Mouse (Mus musculus) forebrain, embryonic 13.5 days (tissue): ENCODE results near the gene Tmem37. TPM values are rescaled to one million over a fixed set of nuclear protein-coding genes. Genes with fewer than 3 reads are reported as not detected.
A peak's percentile ranks its signal among the peaks of the same experiment; 100 is the strongest.
"Not testable (repeated sequence)": the region's sequence is repeated elsewhere in the genome, so short reads cannot be mapped to it uniquely, and the experiment has no call there.

Experiments
- ATAC-seq: fragments of 200-750 bp; cut with Nextera tagmentation; 2 replicates; pipeline ENCODE4 v1.8.0; 2017
- H3K27ac ChIP-seq: fragments of 300-500 bp; sonication (generic); 2 replicates; pipeline ENCODE4 v1.5.1; 2015; ENCODE audit warnings: inconsistent platforms, mild to moderate bottlenecking, moderate library complexity
- H3K27me3 ChIP-seq: fragments of 300-500 bp; sonication (generic); 2 replicates; pipeline ENCODE4 v1.6.1; 2015; ENCODE audit warnings: mild to moderate bottlenecking, inconsistent platforms
- H3K36me3 ChIP-seq: fragments of 300-500 bp; sonication (generic); 2 replicates; pipeline ENCODE4 v1.6.1; 2015; ENCODE audit warnings: mild to moderate bottlenecking, inconsistent platforms; ENCODE audit not compliant: poor library complexity, severe bottlenecking
- H3K4me1 ChIP-seq: fragments of 300-500 bp; sonication (generic); 2 replicates; pipeline ENCODE4 v1.6.1; 2015; ENCODE audit warnings: inconsistent platforms
- H3K4me2 ChIP-seq: fragments of 300-500 bp; sonication (generic); 2 replicates; pipeline ENCODE4 v1.6.1; 2015; ENCODE audit warnings: inconsistent platforms, mild to moderate bottlenecking, moderate library complexity
- H3K4me3 ChIP-seq: fragments of 300-500 bp; sonication (generic); 2 replicates; pipeline ENCODE4 v1.5.1; 2015; ENCODE audit warnings: mild to moderate bottlenecking, inconsistent platforms
- H3K9ac ChIP-seq: fragments of 300-500 bp; sonication (generic); 2 replicates; pipeline ENCODE4 v1.6.1; 2015; ENCODE audit warnings: mild to moderate bottlenecking, inconsistent platforms
- H3K9me3 ChIP-seq: fragments of 300-500 bp; sonication (generic); replicated peaks from 2 replicates; pipeline ENCODE4 v1.6.1; 2016; ENCODE audit warnings: inconsistent platforms
- WGBS: fragments of 180-500 bp; shearing (Covaris S2); methylation state at CpG from one replicate; pipeline ENCODE4 v1.1.7; 2015; 5-methylcytosine and 5-hydroxymethylcytosine counted together
- polyA plus RNA-seq: library from polyadenylated mRNA; unstranded; fragments of >200 nt; fragmentation: Nextera tagmentation; extraction: Ambion mirVana; gene quantifications from 2 replicates; pipeline ENCODE4 v1.2.1, GENCODE M21; 2015

The Tmem37 gene
- polyA plus RNA-seq, 1 experiment from 2014 or later, result 4.3 TPM

GRCm38 (mm10) chr1:120112251-120113187 is 38.6 kb upstream of the Tmem37 start:
- H3K9ac ChIP-seq, result no peak overlapping the region
- peaks cover 27% of the 10 kb centered on the region for H3K4me1 ChIP-seq
- 92% methylated on average over 12 of the region's 12 CpGs for WGBS
- H3K4me3 ChIP-seq, result no peak overlapping the region
- H3K27ac ChIP-seq, result peak overlapping the region; percentile 12; the same call in 1 of the 2 replicates
- no peak for ATAC-seq
- no peaks in the 10 kb centered on the region for H3K27me3 ChIP-seq
- H3K36me3 ChIP-seq, result peaks cover 58% of the 10 kb centered on the region
- H3K4me2 ChIP-seq, result no peak overlapping the region
- peaks cover 5% of the 10 kb centered on the region; the same call in 1 of the 2 replicates for H3K9me3 ChIP-seq

- H3K4me3 ChIP-seq, result no peak overlapping the region
- peaks cover 21% of the 10 kb centered on the region for H3K4me1 ChIP-seq
- no peak overlapping the region for H3K4me2 ChIP-seq
- ATAC-seq, result no peak
- peaks cover 52% of the 10 kb centered on the region for H3K36me3 ChIP-seq
- WGBS, result 88% methylated on average over 8 of the region's 8 CpGs
- no peak overlapping the region for H3K27ac ChIP-seq
- peaks cover 5% of the 10 kb centered on the region; the same call in 1 of the 2 replicates for H3K9me3 ChIP-seq
- no peaks in the 10 kb centered on the region for H3K27me3 ChIP-seq
- no peak overlapping the region for H3K9ac ChIP-seq
Measured at GRCm38 (mm10) chr1:120111766-120112165, 37.9 kb upstream of the Tmem37 start.

- 86% methylated on average over 19 of the region's 19 CpGs for WGBS
- Histone ChIP-seq H3K4me1 (peaks cover 4% of the 10 kb centered on the region), H3K9ac (no peak overlapping the region), H3K4me3 (no peak overlapping the region), H3K4me2 (no peak overlapping the region), H3K27me3 (no peaks in the 10 kb centered on the region), H3K27ac (no peak overlapping the region), H3K36me3 (peaks cover 39% of the 10 kb centered on the region), H3K9me3 (peaks cover 5% of the 10 kb centered on the region; the same call in 1 of the 2 replicates)
- ATAC-seq, result no peak
Measured at GRCm38 (mm10) chr1:120109741-120110432, 36.0 kb upstream of the Tmem37 start.

DNA sequence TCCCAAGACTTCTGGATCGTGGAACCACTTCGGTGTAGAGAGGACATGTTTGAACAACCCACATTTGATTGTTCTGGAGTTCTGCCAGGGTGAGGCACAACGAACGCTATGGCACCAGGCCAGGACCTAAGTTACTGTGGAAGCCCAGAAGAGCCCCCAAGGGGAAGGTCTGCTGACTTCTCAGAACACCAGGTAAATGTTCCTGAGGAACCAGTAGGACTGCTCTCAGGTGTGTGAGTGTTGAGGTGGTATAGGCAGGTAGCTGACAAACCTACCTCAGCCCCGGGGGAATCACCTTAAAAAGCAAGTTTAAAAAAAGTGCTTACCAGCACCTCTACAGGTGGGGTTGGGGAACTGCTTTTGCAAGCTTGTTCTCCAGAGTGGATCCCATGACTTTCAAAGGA is 31.7 kb upstream of the Tmem37 start:
- Histone ChIP-seq H3K27ac (no peak overlapping the region), H3K36me3 (no peaks in the 10 kb centered on the region), H3K9me3 (no peaks in the 10 kb centered on the region), H3K4me1 (no peaks in the 10 kb centered on the region), H3K9ac (no peak overlapping the region), H3K4me3 (no peak overlapping the region), H3K4me2 (no peak overlapping the region), H3K27me3 (no peaks in the 10 kb centered on the region)
- WGBS, result 73% methylated on average over 5 of the region's 5 CpGs
- ATAC-seq, result no peak

- H3K36me3 ChIP-seq, result no peaks in the 10 kb centered on the region
- ATAC-seq, result no peak
- WGBS, result 91% methylated on average over 3 of the region's 3 CpGs
- H3K4me1 ChIP-seq, result no peaks in the 10 kb centered on the region
- H3K4me3 ChIP-seq, result no peak overlapping the region
- no peak overlapping the region for H3K27ac ChIP-seq
- no peaks in the 10 kb centered on the region for H3K9me3 ChIP-seq
- H3K9ac ChIP-seq, result no peak overlapping the region
- no peak overlapping the region for H3K4me2 ChIP-seq
- H3K27me3 ChIP-seq, result no peaks in the 10 kb centered on the region
Measured at GRCm38 (mm10) chr1:120101227-120101609, 27.3 kb upstream of the Tmem37 start.

GRCm38 (mm10) chr1:120100456-120101226 is 26.8 kb upstream of the Tmem37 start:
- no peaks in the 10 kb centered on the region for H3K27me3 ChIP-seq
- ATAC-seq, result no peak
- no peaks in the 10 kb centered on the region for H3K4me1 ChIP-seq
- H3K9me3 ChIP-seq, result no peaks in the 10 kb centered on the region
- no peak overlapping the region for H3K27ac ChIP-seq
- no peaks in the 10 kb centered on the region for H3K36me3 ChIP-seq
- H3K4me2 ChIP-seq, result no peak overlapping the region
- no peak overlapping the region for H3K4me3 ChIP-seq
- WGBS, result 83% methylated on average over 8 of the region's 8 CpGs
- no peak overlapping the region for H3K9ac ChIP-seq

GRCm38 (mm10) chr1:120099483-120099882 is 25.6 kb upstream of the Tmem37 start:
- Histone ChIP-seq H3K4me1 (no peaks in the 10 kb centered on the region), H3K9me3 (no peaks in the 10 kb centered on the region), H3K27ac (no peak overlapping the region), H3K4me2 (no peak overlapping the region), H3K4me3 (no peak overlapping the region), H3K36me3 (no peaks in the 10 kb centered on the region), H3K9ac (no peak overlapping the region), H3K27me3 (no peaks in the 10 kb centered on the region)
- 81% methylated on average over 6 of the region's 6 CpGs for WGBS
- ATAC-seq, result no peak

DNA sequence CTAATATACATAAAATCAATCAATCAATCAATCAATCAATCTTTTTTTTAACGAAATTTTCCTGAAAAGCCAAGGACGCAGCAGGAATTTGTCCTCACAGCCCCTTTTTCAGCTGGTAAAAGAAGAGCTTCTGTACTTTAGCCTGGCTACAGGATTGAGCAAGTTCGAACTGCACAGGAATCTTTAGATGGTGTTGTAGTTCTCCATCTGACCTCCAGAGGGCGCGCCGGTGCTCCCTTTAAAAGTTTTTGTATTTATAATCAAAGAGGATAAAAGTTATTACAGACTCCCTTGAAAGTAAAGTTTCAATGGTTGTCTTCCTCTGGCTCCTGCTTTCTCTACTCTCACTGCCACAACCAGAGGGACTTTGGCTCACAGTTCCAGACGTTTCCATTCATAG is 24.5 kb upstream of the Tmem37 start:
- H3K4me2 ChIP-seq, result no peak overlapping the region
- no peaks in the 10 kb centered on the region for H3K36me3 ChIP-seq
- no peak overlapping the region for H3K27ac ChIP-seq
- H3K4me1 ChIP-seq, result no peaks in the 10 kb centered on the region
- H3K4me3 ChIP-seq, result no peak overlapping the region
- H3K9ac ChIP-seq, result no peak overlapping the region
- H3K27me3 ChIP-seq, result no peaks in the 10 kb centered on the region
- WGBS, result 14% methylated on average over 7 of the region's 7 CpGs
- H3K9me3 ChIP-seq, result no peaks in the 10 kb centered on the region
- no peak for ATAC-seq

- H3K9me3 ChIP-seq, result peaks cover 7% of the 10 kb centered on the region; the same call in 1 of the 2 replicates
- no peaks in the 10 kb centered on the region for H3K36me3 ChIP-seq
- no peak overlapping the region for H3K27ac ChIP-seq
- 69% methylated on average over 3 of the region's 3 CpGs for WGBS
- no peak overlapping the region for H3K4me3 ChIP-seq
- H3K4me2 ChIP-seq, result no peak overlapping the region
- no peaks in the 10 kb centered on the region for H3K27me3 ChIP-seq
- H3K4me1 ChIP-seq, result no peaks in the 10 kb centered on the region
- no peak overlapping the region for H3K9ac ChIP-seq
- ATAC-seq, result no peak
Measured at GRCm38 (mm10) chr1:120094920-120095319, 21.0 kb upstream of the Tmem37 start.

DNA sequence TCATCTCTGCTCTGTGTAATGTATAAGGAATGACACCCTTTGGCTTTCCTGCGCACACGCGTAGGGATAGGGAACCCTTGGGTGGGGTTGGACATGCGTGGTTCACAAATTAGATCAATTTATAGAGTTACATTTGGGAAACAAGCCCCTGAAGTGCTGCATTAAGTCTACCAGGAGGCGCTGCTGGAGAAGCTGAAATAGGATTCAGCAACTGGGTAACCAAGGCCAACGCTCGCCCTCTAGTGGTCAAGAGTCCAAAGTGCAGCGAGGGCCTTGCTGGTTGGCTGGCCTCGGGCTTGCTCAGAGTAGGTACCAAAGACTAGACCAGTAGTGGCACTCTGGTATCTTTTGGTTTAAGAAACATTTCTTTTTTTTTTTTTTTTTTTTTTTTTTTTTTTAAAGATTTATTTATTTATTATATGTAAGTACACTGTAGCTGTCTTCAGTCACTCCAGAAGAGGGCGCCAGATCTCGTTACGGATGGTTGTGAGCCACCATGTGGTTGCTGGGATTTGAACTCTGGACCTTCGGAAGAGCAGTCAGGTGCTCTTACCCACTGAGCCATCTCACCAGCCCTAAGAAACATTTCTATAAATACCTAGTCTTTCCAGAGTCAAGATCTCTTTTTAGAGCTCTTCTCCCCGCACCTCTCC is 19.7 kb upstream of the Tmem37 start:
- H3K27ac ChIP-seq, H3K4me3 ChIP-seq, H3K9me3 ChIP-seq, H3K27me3 ChIP-seq, H3K36me3 ChIP-seq, H3K4me1 ChIP-seq, H3K4me2 ChIP-seq, H3K9ac ChIP-seq: not testable (repeated sequence)
- peak; percentile 76 for ATAC-seq
- 55% methylated on average over 11 of the region's 14 CpGs for WGBS

GRCm38 (mm10) chr1:120090880-120091570 is 17.2 kb upstream of the Tmem37 start:
- Histone ChIP-seq H3K9ac (no peak overlapping the region), H3K4me3 (no peak overlapping the region), H3K4me2 (no peak overlapping the region), H3K9me3 (peaks cover 7% of the 10 kb centered on the region; the same call in 1 of the 2 replicates), H3K36me3 (no peaks in the 10 kb centered on the region), H3K27ac (no peak overlapping the region), H3K27me3 (no peaks in the 10 kb centered on the region), H3K4me1 (no peaks in the 10 kb centered on the region)
- no peak for ATAC-seq
- 91% methylated on average over 8 of the region's 8 CpGs for WGBS
